ENCODE assay signal across 16 mouse cellular contexts in the genomic region with DNA sequence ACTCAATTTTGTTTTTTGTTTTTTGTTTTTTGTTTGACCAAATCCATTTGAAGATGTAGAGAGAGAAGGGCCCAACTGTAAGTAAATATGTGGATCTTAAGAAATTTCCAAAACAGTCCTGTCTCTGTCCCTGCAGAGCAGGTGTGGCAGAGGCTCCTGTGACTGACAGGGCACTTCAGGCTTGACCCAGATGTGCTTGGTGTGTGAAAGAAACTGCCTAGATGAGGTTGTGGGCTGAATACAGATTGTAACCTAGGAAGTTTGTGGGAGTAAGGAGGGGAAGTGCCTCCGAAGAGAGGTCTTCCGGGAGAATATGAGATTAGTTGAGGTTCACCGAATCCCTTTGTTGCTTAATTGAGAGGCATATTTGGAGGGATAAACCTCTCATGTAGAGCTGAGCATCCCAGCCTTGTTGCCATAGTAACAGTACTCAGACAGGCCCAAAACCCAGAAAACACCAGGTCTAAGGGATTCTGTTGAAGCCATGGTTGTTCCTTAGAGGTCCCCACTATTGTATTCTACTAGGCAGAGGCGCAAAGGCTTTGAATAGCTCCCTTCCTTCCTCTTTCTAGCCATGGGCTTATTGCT. TPM values are rescaled to one million over a fixed set of nuclear protein-coding genes. Genes with fewer than 3 reads are reported as not detected.
A peak's percentile ranks its signal among the peaks of the same experiment; 100 is the strongest.
DNase-seq lines count a peak whose midpoint lies in the region; ATAC-seq and TF ChIP-seq lines count a peak whose summit lies in the region.
"Had no signal": no experiment of that assay in that cellular context is flagged by ENCODE, and none has a peak within 500 bp of the region (broad histone marks: within the 10 kb centered on the region; RNA-seq: fewer than 3 reads in every experiment).

No protein-coding gene starts in this region.

- peak overlapping the region; percentile 46; the same call in 1 of the 2 replicates for H3K27ac ChIP-seq in hindbrain, embryonic 10.5 days
- H3K27ac ChIP-seq in hindbrain, embryonic 12.5 days, result no peak overlapping the region
- no peak overlapping the region for H3K27ac ChIP-seq in hindbrain, embryonic 14.5 days
- peak overlapping the region; percentile 57 for H3K27ac ChIP-seq in midbrain, embryonic 14.5 days (replicated peaks; ENCODE audit: low read depth, low read length)
- H3K27ac ChIP-seq in liver, embryonic 11.5 days (ENCODE audit: low read depth, low read length), result no peak overlapping the region
- no peak overlapping the region for H3K27ac ChIP-seq in heart, embryonic 11.5 days (ENCODE audit: low read depth, low read length)
- H3K27ac ChIP-seq: layer of hippocampus, adult 2 months; liver, embryonic 15.5 days had no signal

- no peak for ATAC-seq in hindbrain, embryonic 12.5 days (ENCODE audit: low FRiP score)
- 0 out of 2 replicates have a peak, but pooled peaks have one; percentile 60 for ATAC-seq in hindbrain, embryonic 14.5 days (ENCODE audit: low FRiP score)
- ATAC-seq in midbrain, embryonic 14.5 days (ENCODE audit: low FRiP score, low TSS enrichment), result peak; percentile 31; the same call in 1 of the 2 replicates
- ATAC-seq in liver, embryonic 11.5 days (replicated peaks; ENCODE audit: low FRiP score), result no peak
- no peak for ATAC-seq in heart, embryonic 11.5 days (replicated peaks; ENCODE audit: insufficient number of reproducible peaks, low FRiP score, low TSS enrichment)

- TF ChIP-seq CTCF in brain, embryonic 14.5 days (IDR thresholded peaks at IDR 0.05; ENCODE audit: borderline replicate concordance, extremely low read depth, insufficient read depth, insufficient read length), result no peak

- H3K9me3 ChIP-seq in hindbrain, embryonic 10.5 days, result peaks cover 6% of the 10 kb centered on the region
- H3K9me3 ChIP-seq in hindbrain, embryonic 12.5 days (replicated peaks), result no peaks in the 10 kb centered on the region; the same call in 1 of the 2 replicates
- 0 out of 2 replicates have a peak, but pooled peaks cover 2% of the 10 kb centered on the region for H3K9me3 ChIP-seq in hindbrain, embryonic 14.5 days (ENCODE audit: control insufficient read depth, low read length)
- H3K9me3 ChIP-seq in midbrain, embryonic 14.5 days (ENCODE audit: control insufficient read depth, low read length), result no peaks in the 10 kb centered on the region
- H3K9me3 ChIP-seq in liver, embryonic 11.5 days (ENCODE audit: control insufficient read depth, low read length), result no peaks in the 10 kb centered on the region; the same call in 1 of the 2 replicates
- H3K9me3 ChIP-seq in heart, embryonic 11.5 days (replicated peaks; ENCODE audit: control insufficient read depth, low read length), result no peaks in the 10 kb centered on the region
- H3K9me3 ChIP-seq: heart, embryonic 12.5 days; liver, embryonic 15.5 days had no signal

- no peak overlapping the region for H3K9ac ChIP-seq in hindbrain, embryonic 12.5 days
- H3K9ac ChIP-seq in hindbrain, embryonic 14.5 days, result no peak overlapping the region
- no peak overlapping the region; the same call in 1 of the 2 replicates for H3K9ac ChIP-seq in midbrain, embryonic 14.5 days (replicated peaks; ENCODE audit: low read length)
- H3K9ac ChIP-seq in liver, embryonic 11.5 days (ENCODE audit: low read depth, low read length), result no peak overlapping the region
- no peak overlapping the region for H3K9ac ChIP-seq in heart, embryonic 11.5 days (ENCODE audit: low read depth, low read length)
- H3K9ac ChIP-seq: heart, embryonic 12.5 days; liver, embryonic 15.5 days had no signal

- no peak overlapping the region for H3K4me2 ChIP-seq in hindbrain, embryonic 12.5 days (replicated peaks)
- H3K4me2 ChIP-seq in hindbrain, embryonic 14.5 days (replicated peaks), result no peak overlapping the region
- H3K4me2 ChIP-seq in midbrain, embryonic 14.5 days (ENCODE audit: low read length), result 0 out of 2 replicates have a peak overlapping the region, but pooled peaks have one; percentile 10
- no peak overlapping the region for H3K4me2 ChIP-seq in liver, embryonic 11.5 days
- no peak overlapping the region for H3K4me2 ChIP-seq in heart, embryonic 11.5 days
- H3K4me2 ChIP-seq: heart, embryonic 12.5 days; liver, embryonic 15.5 days had no signal

- H3K27me3 ChIP-seq in hindbrain, embryonic 10.5 days (ENCODE audit: insufficient read depth, poor library complexity, severe bottlenecking), result peaks cover 5% of the 10 kb centered on the region; the same call in 1 of the 2 replicates
- H3K27me3 ChIP-seq in hindbrain, embryonic 12.5 days, result no peaks in the 10 kb centered on the region
- no peaks in the 10 kb centered on the region for H3K27me3 ChIP-seq in hindbrain, embryonic 14.5 days (ENCODE audit: control insufficient read depth, insufficient read depth, low read length)
- H3K27me3 ChIP-seq in midbrain, embryonic 14.5 days (ENCODE audit: control insufficient read depth, insufficient read depth, low read length), result no peaks in the 10 kb centered on the region
- no peaks in the 10 kb centered on the region for H3K27me3 ChIP-seq in liver, embryonic 11.5 days (replicated peaks; ENCODE audit: control insufficient read depth, insufficient read depth, low read length)
- no peaks in the 10 kb centered on the region for H3K27me3 ChIP-seq in heart, embryonic 11.5 days (ENCODE audit: control insufficient read depth, insufficient read depth, low read length)
- H3K27me3 ChIP-seq: heart, embryonic 12.5 days; liver, embryonic 15.5 days had no signal

- H3K4me3 ChIP-seq in hindbrain, embryonic 10.5 days, result no peak overlapping the region
- H3K4me3 ChIP-seq in hindbrain, embryonic 12.5 days, result no peak overlapping the region
- no peak overlapping the region for H3K4me3 ChIP-seq in hindbrain, embryonic 14.5 days (replicated peaks; ENCODE audit: low read length)
- H3K4me3 ChIP-seq in midbrain, embryonic 14.5 days (replicated peaks; ENCODE audit: low read depth, low read length), result no peak overlapping the region
- no peak overlapping the region for H3K4me3 ChIP-seq in liver, embryonic 11.5 days (ENCODE audit: low read depth, low read length)
- no peak overlapping the region for H3K4me3 ChIP-seq in heart, embryonic 11.5 days (ENCODE audit: low read depth, low read length)
- H3K4me3 ChIP-seq: heart, embryonic 12.5 days; layer of hippocampus, adult 2 months; liver, embryonic 15.5 days had no signal

- H3K36me3 ChIP-seq in hindbrain, embryonic 10.5 days, result peaks cover 4% of the 10 kb centered on the region; the same call in 1 of the 2 replicates
- H3K36me3 ChIP-seq in hindbrain, embryonic 12.5 days, result no peaks in the 10 kb centered on the region
- H3K36me3 ChIP-seq in hindbrain, embryonic 14.5 days (replicated peaks; ENCODE audit: control insufficient read depth, insufficient read depth), result no peaks in the 10 kb centered on the region
- H3K36me3 ChIP-seq in midbrain, embryonic 14.5 days (ENCODE audit: control insufficient read depth, insufficient read depth, low read length), result no peaks in the 10 kb centered on the region
- no peaks in the 10 kb centered on the region for H3K36me3 ChIP-seq in liver, embryonic 11.5 days (ENCODE audit: control insufficient read depth, insufficient read depth, low read length)
- no peaks in the 10 kb centered on the region for H3K36me3 ChIP-seq in heart, embryonic 11.5 days (ENCODE audit: control insufficient read depth, insufficient read depth, low read length)
- H3K36me3 ChIP-seq: heart, embryonic 12.5 days; liver, embryonic 15.5 days had no signal

- TF ChIP-seq POLR2A in brain, embryonic 14.5 days (IDR thresholded peaks at IDR 0.05; ENCODE audit: borderline replicate concordance, extremely low read depth, insufficient read depth, insufficient read length, poor library complexity, severe bottlenecking), result no peak

- 31% methylated on average over 4 of the region's 4 CpGs for WGBS in hindbrain, embryonic 10.5 days
- 28% methylated on average over 4 of the region's 4 CpGs for WGBS in hindbrain, embryonic 12.5 days
- 10% methylated on average over 4 of the region's 4 CpGs for WGBS in hindbrain, embryonic 14.5 days
- 7% methylated on average over 4 of the region's 4 CpGs for WGBS in midbrain, embryonic 14.5 days
- WGBS in liver, embryonic 11.5 days, result 61% methylated on average over 4 of the region's 4 CpGs
- 82% methylated on average over 4 of the region's 4 CpGs for whole genome bisulfite sequencing in heart, embryonic 11.5 days (ENCODE audit: insufficient replicate concordance)

- DNase-seq in hindbrain, embryonic 10.5 days (ENCODE audit: low spot score), result peak; percentile 48
- peak; percentile 75 for DNase-seq in brain, embryonic 14.5 days (ENCODE audit: low read depth)
- DNase-seq in hindbrain, embryonic 14.5 days (ENCODE audit: low spot score), result peak; percentile 64
- DNase-seq in midbrain, embryonic 14.5 days, result peak; percentile 80
- DNase-seq in liver, embryonic 11.5 days (ENCODE audit: low spot score), result no peak
- DNase-seq in right cerebral cortex, postnatal 25 days, result no peak
- DNase-seq: adrenal gland, postnatal 10 days; gastrocnemius, postnatal 25 days; kidney, adult 9 months; lung, postnatal 14 days; thymus, adult 18-20 months had no signal

- peaks cover 17% of the 10 kb centered on the region for H3K4me1 ChIP-seq in hindbrain, embryonic 10.5 days (replicated peaks)
- peaks cover 8% of the 10 kb centered on the region; the same call in 1 of the 2 replicates for H3K4me1 ChIP-seq in hindbrain, embryonic 12.5 days
- peaks cover 8% of the 10 kb centered on the region for H3K4me1 ChIP-seq in hindbrain, embryonic 14.5 days (replicated peaks; ENCODE audit: control insufficient read depth, insufficient read depth, low read length)
- H3K4me1 ChIP-seq in midbrain, embryonic 14.5 days (ENCODE audit: control insufficient read depth, insufficient read depth, low read length), result peaks cover 12% of the 10 kb centered on the region
- H3K4me1 ChIP-seq in liver, embryonic 11.5 days (replicated peaks; ENCODE audit: control insufficient read depth, insufficient read depth, low read length), result no peaks in the 10 kb centered on the region
- H3K4me1 ChIP-seq in heart, embryonic 11.5 days (ENCODE audit: control insufficient read depth, insufficient read depth, low read length), result 0 out of 2 replicates have a peak, but pooled peaks cover 3% of the 10 kb centered on the region
- H3K4me1 ChIP-seq: heart, embryonic 12.5 days; liver, embryonic 15.5 days had no signal

RNA-seq across cellular contexts. Expression of a gene that starts 27.5 kb away (rescaled TPM):
- polyA plus RNA-seq in hindbrain, embryonic 10.5 days (2016; fragmentation: Nextera tagmentation; extraction: Ambion mirVana), result 5.7 and 6.7 TPM in 2 replicates
- polyA plus RNA-seq in hindbrain, embryonic 12.5 days (2016; fragmentation: Nextera tagmentation; extraction: Ambion mirVana), result 5.5 and 7.3 TPM in 2 replicates
- polyA plus RNA-seq in brain, embryonic 14.5 days (2012; rRNA removed), result 5.7 and 8.9 TPM in 2 replicates
- 5.0 and 7.7 TPM in 2 replicates for polyA plus RNA-seq in hindbrain, embryonic 14.5 days (2014; fragmentation: Nextera tagmentation; extraction: Ambion mirVana)
- polyA plus RNA-seq in midbrain, embryonic 14.5 days (2014; fragmentation: Nextera tagmentation; extraction: Ambion mirVana), result 2.8 and 4.9 TPM in 2 replicates
- polyA plus RNA-seq in liver, embryonic 11.5 days (2014; fragmentation: Nextera tagmentation; extraction: Ambion mirVana), result 3.9 and 4.4 TPM in 2 replicates
- polyA plus RNA-seq in heart, embryonic 11.5 days (2014; fragmentation: Nextera tagmentation; extraction: Ambion mirVana), result 4.3 TPM in 2 replicates

Comparison
In these comparisons a context has a peak if more than half of its experiments do, and no peak if none do; other contexts are left out.
1. H3K27ac ChIP-seq: peak in hindbrain, embryonic 10.5 days (single experiment) and midbrain, embryonic 14.5 days (single experiment); none in hindbrain, embryonic 12.5 days (single experiment), hindbrain, embryonic 14.5 days (single experiment), liver, embryonic 11.5 days (single experiment) and heart, embryonic 11.5 days (single experiment).
2. ATAC-seq: peak in hindbrain, embryonic 14.5 days (single experiment) and midbrain, embryonic 14.5 days (single experiment); none in hindbrain, embryonic 12.5 days (single experiment), liver, embryonic 11.5 days (single experiment) and heart, embryonic 11.5 days (single experiment).
3. DNase-seq: peak in hindbrain, embryonic 10.5 days (single experiment), brain, embryonic 14.5 days (single experiment), hindbrain, embryonic 14.5 days (single experiment) and midbrain, embryonic 14.5 days (single experiment); none in liver, embryonic 11.5 days (single experiment) and right cerebral cortex, postnatal 25 days (single experiment).